Mouse (Mus musculus) hindbrain, embryonic 10.5 days (tissue): ENCODE results near the gene Rufy3. TPM values are rescaled to one million over a fixed set of nuclear protein-coding genes. Genes with fewer than 3 reads are reported as not detected.
"Not testable (repeated sequence)": the region's sequence is repeated elsewhere in the genome, so short reads cannot be mapped to it uniquely, and the experiment has no call there.

Experiments used
- DNase-seq: peaks from one replicate; pipeline ENCODE4 v3.0.0-alpha.2; 2017; ENCODE audit warnings: low spot score
- H3K27ac ChIP-seq: fragments of 300-500 bp; sonication (generic); 2 replicates; pipeline ENCODE4 v1.5.1; 2016; ENCODE audit warnings: mild to moderate bottlenecking, moderate library complexity
- H3K27me3 ChIP-seq: fragments of 300-500 bp; sonication (generic); 2 replicates; pipeline ENCODE4 v1.6.1; 2016; ENCODE audit warnings: mild to moderate bottlenecking; ENCODE audit not compliant: poor library complexity, insufficient read depth, severe bottlenecking
- H3K36me3 ChIP-seq: fragments of 300-500 bp; sonication (generic); 2 replicates; pipeline ENCODE4 v1.6.1; 2016; ENCODE audit warnings: mild to moderate bottlenecking, moderate library complexity
- H3K4me1 ChIP-seq: fragments of 300-500 bp; sonication (generic); replicated peaks from 2 replicates; pipeline ENCODE4 v1.6.1; 2016; ENCODE audit warnings: mild to moderate bottlenecking
- H3K4me3 ChIP-seq: fragments of 300-500 bp; sonication (generic); 2 replicates; pipeline ENCODE4 v1.5.1; 2016; ENCODE audit warnings: mild to moderate bottlenecking, moderate library complexity
- H3K9me3 ChIP-seq: fragments of 300-500 bp; sonication (generic); 2 replicates; pipeline ENCODE4 v1.6.1; 2016; ENCODE audit warnings: mild to moderate bottlenecking, moderate library complexity
- WGBS: fragments of 180-500 bp; shearing (Covaris S2); methylation state at CpG from one replicate; pipeline ENCODE4 v1.1.7; 2016; 5-methylcytosine and 5-hydroxymethylcytosine counted together
- polyA plus RNA-seq: library from polyadenylated mRNA; unstranded; fragments of >200 nt; fragmentation: Nextera tagmentation; extraction: Ambion mirVana; gene quantifications from 2 replicates; pipeline ENCODE4 v1.2.1, GENCODE M21; 2016

The Rufy3 gene
- polyA plus RNA-seq, result 50.6 and 103 TPM in 2 replicates

- under 1% methylated on average over 71 of the region's 71 CpGs for WGBS
Observed at GRCm38 (mm10) chr5:88564501-88565147, at the start of gene Rufy3. TSS of gene Rufy3 (plus strand) at chr5:88565040.

GRCm38 (mm10) chr5:88519232-88519631, 45.6 kb upstream of the Rufy3 start:
- DNase-seq, result no peak
- H3K27ac ChIP-seq, result no peak overlapping the region
- no peaks in the 10 kb centered on the region for H3K4me1 ChIP-seq
- H3K9me3 ChIP-seq, result no peaks in the 10 kb centered on the region
- no peaks in the 10 kb centered on the region for H3K36me3 ChIP-seq
- no peaks in the 10 kb centered on the region for H3K27me3 ChIP-seq
- no peak overlapping the region for H3K4me3 ChIP-seq
- 11% methylated on average over 2 of the region's 2 CpGs for WGBS

More at GRCm38 (mm10) chr5:88564501-88565147, at the start of gene Rufy3:
- H3K27ac ChIP-seq, result peak within 1 kb of the TSS; percentile 96
- H3K4me3 ChIP-seq, result peak within 1 kb of the TSS; percentile 93
- H3K9me3 ChIP-seq, result no peaks in the 10 kb centered on the region
- no peaks in the 10 kb centered on the region for H3K27me3 ChIP-seq
- peaks cover 21% of the 10 kb centered on the region for H3K4me1 ChIP-seq
- peaks cover 8% of the 10 kb centered on the region; the same call in 1 of the 2 replicates for H3K36me3 ChIP-seq
- DNase-seq, result peak; percentile 79

- H3K4me3 ChIP-seq, result no peak within 1 kb of the TSS
- H3K27me3 ChIP-seq, result no peaks in the 10 kb centered on the region
- no peaks in the 10 kb centered on the region for H3K4me1 ChIP-seq
- DNase-seq, result no peak
- no peaks in the 10 kb centered on the region for H3K36me3 ChIP-seq
- H3K9me3 ChIP-seq, result no peaks in the 10 kb centered on the region
- 90% methylated on average over 3 of the region's 3 CpGs for WGBS
- no peak within 1 kb of the TSS for H3K27ac ChIP-seq
Observed at GRCm38 (mm10) chr5:88527657-88528056, 37.2 kb upstream of the Rufy3 start, which contains the start of gene Jchain. TSS of gene Jchain (minus strand) at chr5:88527891.

DNA sequence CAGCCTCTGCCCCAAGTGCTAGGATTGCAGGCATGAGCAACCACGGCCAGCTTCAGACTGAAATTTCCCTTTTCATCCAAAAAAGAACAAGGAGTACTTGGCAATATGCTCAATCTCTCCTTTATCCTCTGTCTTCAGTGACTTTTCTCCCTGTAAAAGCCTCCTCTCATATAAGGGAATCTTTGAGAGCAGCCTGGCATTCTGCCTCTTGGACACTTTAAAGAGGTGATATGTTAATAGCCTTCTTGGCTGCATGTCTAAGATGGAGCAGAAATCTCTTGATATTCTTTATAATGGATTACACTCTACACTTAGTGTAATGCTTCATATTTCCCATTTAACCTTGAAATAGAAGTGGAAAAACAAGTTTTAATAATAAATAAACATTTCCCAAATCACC, 33.9 kb upstream of the Rufy3 start:
- no peaks in the 10 kb centered on the region for H3K36me3 ChIP-seq
- no peaks in the 10 kb centered on the region for H3K9me3 ChIP-seq
- DNase-seq, result no peak
- 73% methylated on average over 1 of the region's 1 CpGs for WGBS
- no peaks in the 10 kb centered on the region for H3K27me3 ChIP-seq
- H3K27ac ChIP-seq, result no peak overlapping the region
- no peak overlapping the region for H3K4me3 ChIP-seq
- no peaks in the 10 kb centered on the region for H3K4me1 ChIP-seq

GRCm38 (mm10) chr5:88534697-88535096, 30.1 kb upstream of the Rufy3 start:
- no peak overlapping the region for H3K27ac ChIP-seq
- H3K36me3 ChIP-seq, result no peaks in the 10 kb centered on the region
- H3K27me3 ChIP-seq, result no peaks in the 10 kb centered on the region
- no peak overlapping the region for H3K4me3 ChIP-seq
- 70% methylated on average over 3 of the region's 3 CpGs for WGBS
- DNase-seq, result no peak
- no peaks in the 10 kb centered on the region for H3K9me3 ChIP-seq
- no peaks in the 10 kb centered on the region for H3K4me1 ChIP-seq

DNA sequence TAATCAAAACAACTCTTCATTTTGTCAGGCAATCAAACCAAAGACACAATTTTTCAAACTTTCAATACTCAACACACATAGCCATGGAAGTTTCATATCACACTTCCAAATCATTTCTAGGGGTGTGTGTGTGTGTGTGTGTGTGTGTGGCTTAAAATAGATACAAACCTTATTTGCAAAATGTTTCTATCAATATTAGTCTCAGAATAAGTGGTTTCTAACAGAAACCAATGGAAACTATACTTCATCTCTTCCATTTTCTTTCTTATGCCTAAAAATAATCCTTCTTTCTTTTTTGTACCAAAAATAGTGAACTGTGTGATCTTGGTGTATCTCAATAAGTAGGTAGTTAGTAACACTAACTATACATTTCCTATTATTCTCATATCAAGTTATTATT, 24.0 kb upstream of the Rufy3 start:
- Histone ChIP-seq H3K4me3 (no peak overlapping the region), H3K27ac (no peak overlapping the region), H3K27me3 (no peaks in the 10 kb centered on the region), H3K36me3 (no peaks in the 10 kb centered on the region), H3K4me1 (no peaks in the 10 kb centered on the region), H3K9me3 (no peaks in the 10 kb centered on the region)
- no peak for DNase-seq

- no peaks in the 10 kb centered on the region for H3K27me3 ChIP-seq
- no peaks in the 10 kb centered on the region for H3K36me3 ChIP-seq
- DNase-seq, result no peak
- no peak overlapping the region for H3K27ac ChIP-seq
- no peak overlapping the region for H3K4me3 ChIP-seq
- no peaks in the 10 kb centered on the region for H3K9me3 ChIP-seq
- 62% methylated on average over 5 of the region's 5 CpGs for WGBS
- H3K4me1 ChIP-seq, result no peaks in the 10 kb centered on the region
Observed at GRCm38 (mm10) chr5:88542651-88543282, 22.1 kb upstream of the Rufy3 start.

- WGBS, result 93% methylated on average over 1 of the region's 1 CpGs
- not testable (repeated sequence) for H3K36me3 ChIP-seq, H3K9me3 ChIP-seq, H3K27ac ChIP-seq, H3K27me3 ChIP-seq, DNase-seq, H3K4me1 ChIP-seq, H3K4me3 ChIP-seq
Observed at GRCm38 (mm10) chr5:88544411-88544810, 20.4 kb upstream of the Rufy3 start.

GRCm38 (mm10) chr5:88545536-88545935, 19.3 kb upstream of the Rufy3 start:
- DNase-seq, result no peak
- Histone ChIP-seq H3K4me3 (no peak overlapping the region), H3K9me3 (no peaks in the 10 kb centered on the region), H3K27me3 (no peaks in the 10 kb centered on the region), H3K4me1 (no peaks in the 10 kb centered on the region), H3K36me3 (no peaks in the 10 kb centered on the region), H3K27ac (no peak overlapping the region)
- WGBS, result 82% methylated on average over 7 of the region's 7 CpGs

- Histone ChIP-seq H3K27me3 (no peaks in the 10 kb centered on the region), H3K4me3 (peak overlapping the region; percentile 91), H3K4me1 (peaks cover 22% of the 10 kb centered on the region), H3K36me3 (peaks cover 25% of the 10 kb centered on the region), H3K9me3 (no peaks in the 10 kb centered on the region), H3K27ac (peak overlapping the region; percentile 94)
- no peak for DNase-seq
- WGBS, result 9% methylated on average over 29 of the region's 29 CpGs
Observed at GRCm38 (mm10) chr5:88553271-88554085, 11.4 kb upstream of the Rufy3 start.

GRCm38 (mm10) chr5:88554086-88554886, 10.6 kb upstream of the Rufy3 start, which contains the start of gene Utp3:
TSS of gene Utp3 (plus strand) at chr5:88554462.
- Histone ChIP-seq H3K9me3 (no peaks in the 10 kb centered on the region), H3K27me3 (no peaks in the 10 kb centered on the region), H3K4me1 (peaks cover 22% of the 10 kb centered on the region), H3K27ac (peak within 1 kb of the TSS; percentile 94), H3K4me3 (peak within 1 kb of the TSS; percentile 91), H3K36me3 (peaks cover 25% of the 10 kb centered on the region)
- WGBS, result under 1% methylated on average over 76 of the region's 76 CpGs
- peak; percentile 96 for DNase-seq

DNA sequence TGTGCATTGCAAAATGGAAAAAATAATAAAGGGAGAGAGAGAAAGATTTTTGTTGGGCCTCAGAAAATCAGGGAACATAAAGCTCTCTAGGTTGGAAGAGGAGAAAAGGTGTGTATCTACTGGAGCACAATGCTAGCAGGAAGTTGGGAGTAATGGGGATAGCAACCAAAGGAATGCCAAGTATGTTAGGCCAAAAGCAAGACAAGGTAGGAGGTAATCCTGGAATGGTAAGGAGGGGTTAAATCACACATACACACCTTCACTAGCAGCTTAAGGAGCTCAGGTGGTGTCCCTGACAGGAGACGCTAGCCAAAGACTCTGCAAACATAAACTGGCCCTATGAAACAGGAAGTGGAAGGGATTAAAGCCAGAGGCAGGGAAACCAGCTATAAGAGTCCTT, 5.8 kb upstream of the Rufy3 start:
- H3K36me3 ChIP-seq, result peaks cover 25% of the 10 kb centered on the region
- no peaks in the 10 kb centered on the region for H3K9me3 ChIP-seq
- H3K4me3 ChIP-seq, result no peak overlapping the region
- H3K4me1 ChIP-seq, result peaks cover 21% of the 10 kb centered on the region
- H3K27ac ChIP-seq, result no peak overlapping the region
- H3K27me3 ChIP-seq, result no peaks in the 10 kb centered on the region
- no peak for DNase-seq
- 46% methylated on average over 1 of the region's 1 CpGs for WGBS
